Mouse (Mus musculus) retina, postnatal 7 days (tissue): ENCODE results near the gene Plxna4.
A peak's percentile ranks its signal among the peaks of the same experiment; 100 is the strongest.

Experiments used
- DNase-seq: peaks from one replicate; pipeline ENCODE4 v3.0.0-alpha.2; 2012; ENCODE audit warnings: low read depth, low spot score

Gene Plxna4

GRCm38 (mm10) chr6:32346015-32346414 is 242.0 kb downstream of the Plxna4 start:
- no peak for DNase-seq

GRCm38 (mm10) chr6:32342727-32343126 is 245.3 kb downstream of the Plxna4 start:
- DNase-seq: no peak

- no peak for DNase-seq
These were observed 245.7 kb downstream of the Plxna4 start for GRCm38 (mm10) chr6:32342272-32342671.

- DNase-seq: no peak
These were observed 249.5 kb downstream of the Plxna4 start for GRCm38 (mm10) chr6:32338416-32338943.

- DNase-seq: no peak
These were observed 256.7 kb downstream of the Plxna4 start for GRCm38 (mm10) chr6:32331281-32331680.

GRCm38 (mm10) chr6:32330034-32330795 is 257.8 kb downstream of the Plxna4 start:
- DNase-seq: no peak

- DNase-seq: peak; percentile 57
These were observed 260.0 kb downstream of the Plxna4 start for GRCm38 (mm10) chr6:32328028-32328427.

GRCm38 (mm10) chr6:32327173-32327572 is 260.8 kb downstream of the Plxna4 start:
- DNase-seq: no peak

GRCm38 (mm10) chr6:32326406-32326805 is 261.6 kb downstream of the Plxna4 start:
- DNase-seq: no peak

- no peak for DNase-seq
These were observed 262.1 kb downstream of the Plxna4 start for GRCm38 (mm10) chr6:32325851-32326250.

- no peak for DNase-seq
These were observed 266.8 kb downstream of the Plxna4 start for GRCm38 (mm10) chr6:32321187-32321586.

GRCm38 (mm10) chr6:32320254-32320653 is 267.7 kb downstream of the Plxna4 start:
- DNase-seq: no peak

- DNase-seq: no peak
These were observed 270.5 kb downstream of the Plxna4 start for GRCm38 (mm10) chr6:32317470-32317869.

- no peak for DNase-seq
These were observed 273.0 kb downstream of the Plxna4 start for GRCm38 (mm10) chr6:32315011-32315450.

GRCm38 (mm10) chr6:32309147-32309546 is 278.8 kb downstream of the Plxna4 start:
- no peak for DNase-seq

GRCm38 (mm10) chr6:32300611-32301010 is 287.4 kb downstream of the Plxna4 start:
- DNase-seq: no peak

- DNase-seq: no peak
These were observed 306.5 kb downstream of the Plxna4 start for GRCm38 (mm10) chr6:32281457-32281856.

- DNase-seq: no peak
These were observed 307.3 kb downstream of the Plxna4 start for GRCm38 (mm10) chr6:32280728-32281127.

GRCm38 (mm10) chr6:32271463-32271862 is 316.5 kb downstream of the Plxna4 start:
- DNase-seq: no peak

- no peak for DNase-seq
These were observed 321.9 kb downstream of the Plxna4 start for GRCm38 (mm10) chr6:32266085-32266484.

GRCm38 (mm10) chr6:32261339-32261738 is 326.7 kb downstream of the Plxna4 start:
- DNase-seq: no peak

- DNase-seq: no peak
These were observed 327.7 kb downstream of the Plxna4 start for GRCm38 (mm10) chr6:32260341-32260740.

GRCm38 (mm10) chr6:32255191-32255590 is 332.8 kb downstream of the Plxna4 start:
- no peak for DNase-seq
